Mouse (Mus musculus) megakaryocyte, embryonic 14.5 days (primary cell): ENCODE results near the gene Mmp8.
A peak's percentile ranks its signal among the peaks of the same experiment; 100 is the strongest.

Experiments used
- FLI1 ChIP-seq: IDR thresholded peaks from 2 replicates; pipeline ENCODE4 v1.6.1; 2012; ENCODE audit warnings: low read length, inconsistent platforms, mixed read lengths
- GATA1 ChIP-seq: IDR thresholded peaks from 3 replicates; pipeline ENCODE4 v1.6.1; 2012; ENCODE audit warnings: mixed read lengths, low read length, inconsistent platforms, borderline replicate concordance

DNA sequence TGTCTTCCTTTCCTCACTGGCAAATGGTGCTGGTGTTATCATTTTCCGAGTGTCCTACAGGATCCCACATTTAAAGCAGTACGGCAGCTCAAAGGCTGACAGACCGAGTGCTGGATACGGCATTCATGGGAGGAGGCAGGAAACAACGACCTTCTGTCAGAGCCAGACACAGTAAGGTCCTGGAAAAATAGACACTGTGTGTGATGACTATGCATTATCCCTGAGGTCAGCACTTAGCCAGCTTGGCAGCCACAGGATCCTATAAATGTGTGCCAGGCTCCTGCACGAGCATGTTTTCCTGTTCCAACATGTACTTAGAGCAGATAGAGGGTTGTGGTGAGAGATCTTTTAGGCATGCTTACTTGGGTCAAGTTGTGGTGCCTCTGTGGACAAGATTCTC is 45.7 kb downstream of the Mmp8 start:
- peak; percentile 58; the same call in 1 of the 3 replicates for TF ChIP-seq GATA1
- no peak for TF ChIP-seq FLI1
